Mouse (Mus musculus): ENCODE measurements around the gene 6330403K07Rik.

Gene 6330403K07Rik

DNA sequence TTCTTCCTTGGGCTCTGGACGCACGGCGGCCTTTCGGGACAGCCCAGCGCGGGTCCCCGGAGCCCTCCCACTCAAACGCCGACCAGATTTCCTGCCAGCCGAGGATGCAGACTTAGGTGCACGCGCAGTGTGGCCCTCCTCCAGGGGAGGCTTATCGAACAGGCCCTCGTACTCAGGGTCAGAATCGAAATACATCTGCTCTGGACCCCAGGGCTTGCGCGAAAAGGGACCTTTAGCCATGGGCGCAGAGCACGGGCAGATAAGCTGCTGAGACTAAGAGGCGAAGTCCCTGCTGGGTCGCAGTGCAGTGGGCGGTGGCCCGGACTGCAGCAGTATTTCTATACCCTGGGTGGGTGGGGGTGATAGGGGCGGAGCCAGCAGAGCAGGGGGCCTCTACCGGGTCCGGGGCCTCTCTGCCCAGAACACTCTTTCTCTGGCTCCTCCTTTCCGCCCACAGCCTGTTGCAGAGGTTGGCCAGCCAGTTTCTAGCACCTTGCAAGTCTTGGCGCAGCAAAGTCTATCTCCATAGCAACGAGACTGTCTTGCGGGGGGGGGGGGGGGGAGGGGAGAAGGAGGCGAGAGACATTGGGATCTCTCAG lies at the start of gene 6330403K07Rik:
6330403K07Rik (minus strand) TSS at position 351 of the 599 bp plus-strand sequence.
- no peak for DNase-seq (ENCODE audit: low read depth in 2 of 2, low spot score in 2 of 2)

DNA sequence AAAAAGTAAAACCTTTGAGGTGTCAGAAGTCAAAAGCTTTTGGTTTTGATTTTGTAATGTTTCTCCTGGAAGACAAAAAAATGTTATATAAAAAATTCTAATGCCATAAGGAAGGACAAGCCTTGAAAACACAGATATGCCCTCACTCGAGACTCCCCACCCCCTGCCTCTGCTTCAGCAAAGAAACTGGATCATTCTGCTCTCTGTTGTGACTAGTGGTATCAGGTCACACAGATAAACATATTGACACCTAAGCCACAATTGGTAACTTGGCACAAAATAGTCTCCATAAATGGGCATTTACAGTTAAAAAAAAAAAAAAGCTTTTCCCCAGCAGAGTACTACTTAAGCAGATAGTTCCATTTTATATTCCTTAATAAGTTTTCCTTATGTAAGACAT lies 43.0 kb upstream of the 6330403K07Rik start:
- DNase-seq (ENCODE audit: low read depth in 2 of 2, low spot score in 2 of 2): no peak

DNA sequence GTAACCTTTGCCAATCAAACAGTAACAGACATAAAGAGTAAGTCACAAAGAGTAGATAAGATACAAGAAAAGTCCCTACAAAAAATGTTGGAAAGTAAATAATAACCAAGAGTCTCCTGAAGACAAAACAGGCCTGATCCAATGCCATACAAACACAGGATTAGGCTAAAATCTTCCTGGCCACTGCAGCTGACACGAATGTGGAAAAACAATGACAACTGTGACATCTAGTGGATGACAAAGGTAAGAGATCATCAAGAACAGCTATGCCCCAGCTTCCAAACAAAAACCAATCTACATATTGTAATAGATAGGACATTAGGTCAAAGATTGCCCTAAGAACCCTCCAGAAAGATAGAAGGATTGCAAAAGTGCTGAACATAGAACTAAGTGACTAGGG lies 19.2 kb upstream of the 6330403K07Rik start:
- DNase-seq (ENCODE audit: low read depth in 2 of 2, low spot score in 2 of 2): no peak

DNA sequence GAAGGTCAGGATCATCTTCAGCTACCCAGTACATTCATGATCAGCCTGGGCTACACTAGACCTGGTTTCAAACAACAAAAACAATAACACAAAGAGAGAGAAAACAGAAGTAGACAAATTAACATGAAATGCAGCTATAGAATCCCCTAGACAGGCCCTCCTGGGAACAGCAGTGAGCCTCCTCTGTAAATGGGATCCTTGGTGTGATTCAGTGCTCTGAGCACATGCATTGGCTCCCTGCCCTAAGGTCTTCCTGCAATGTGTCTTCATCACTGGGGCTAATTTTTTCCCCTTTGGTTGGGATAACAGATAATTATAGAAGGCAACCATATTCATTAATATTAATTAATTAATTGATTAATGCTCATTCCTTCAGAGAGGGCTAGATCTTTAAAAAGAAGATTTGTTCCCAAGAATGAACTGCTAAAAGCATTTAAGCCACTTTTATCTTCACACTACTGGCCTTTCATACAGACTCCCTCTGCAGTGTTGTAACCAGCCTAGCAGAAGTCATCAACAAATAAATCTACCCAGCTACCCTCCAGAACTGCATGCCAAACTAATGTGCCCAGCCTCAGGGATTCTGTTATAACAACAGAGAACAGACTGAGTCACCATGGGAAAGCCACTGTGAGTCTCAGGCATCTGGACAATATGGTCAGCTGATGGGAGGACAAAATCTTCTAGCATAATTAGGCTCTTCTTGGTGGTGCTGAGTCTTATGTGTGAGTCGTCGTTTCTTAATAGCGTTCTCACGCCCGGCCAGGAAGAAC lies 6.4 kb upstream of the 6330403K07Rik start:
- DNase-seq (ENCODE audit: low read depth in 2 of 2, low spot score in 2 of 2): no peak

DNA sequence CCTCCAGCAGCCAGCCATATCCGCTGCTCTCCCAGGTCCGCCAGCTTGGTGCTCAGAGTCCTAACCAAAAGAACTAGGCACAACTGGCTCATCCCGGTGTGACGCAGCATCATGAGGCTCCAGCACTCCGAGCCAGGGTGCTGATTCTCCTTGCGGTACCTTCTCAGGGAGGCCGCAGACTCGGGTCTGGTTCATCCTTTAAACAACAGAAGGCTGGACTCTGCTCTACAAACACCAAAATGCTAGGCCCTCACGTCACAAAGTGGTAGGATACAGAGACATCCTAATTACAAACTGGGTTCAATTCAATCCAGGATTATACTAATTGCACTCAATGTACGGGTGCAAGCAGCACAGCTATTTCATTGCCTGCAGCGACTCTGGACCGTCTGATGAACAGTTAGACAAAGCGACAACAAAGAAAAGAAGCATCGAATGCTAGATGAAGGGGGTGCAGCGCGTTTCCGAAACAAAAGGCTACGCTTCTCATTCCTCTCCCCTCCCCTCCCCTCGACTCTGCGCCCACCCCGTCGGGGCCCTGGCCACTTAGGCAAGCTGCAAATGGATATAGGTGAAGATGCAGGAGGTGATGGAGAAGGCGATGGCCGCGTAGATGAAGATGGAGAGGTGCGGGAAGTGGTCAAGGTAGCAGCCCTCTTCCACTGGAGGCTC lies 686 bp downstream of the 6330403K07Rik start:
- DNase-seq (ENCODE audit: low read depth in 2 of 2, low spot score in 2 of 2): no peak

DNA sequence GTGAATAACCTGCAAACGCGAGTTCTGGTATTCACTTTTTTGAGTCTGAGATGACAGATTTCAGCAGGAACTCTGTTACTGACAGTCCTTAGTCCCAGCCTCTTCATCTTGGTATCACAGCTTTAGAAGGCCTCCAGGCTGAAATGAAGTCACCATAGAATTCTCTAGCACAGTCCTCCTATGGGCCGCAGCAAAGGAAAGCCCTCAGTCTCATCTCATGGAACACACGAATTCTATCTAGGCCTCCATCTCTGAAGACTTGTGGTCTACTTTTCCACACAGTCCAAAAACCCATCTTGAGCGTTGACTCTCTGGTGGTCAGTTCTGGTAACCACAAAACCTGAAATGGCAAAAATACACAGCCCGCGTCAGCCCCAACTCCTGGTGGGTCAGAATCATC lies 1.2 kb downstream of the 6330403K07Rik start:
- no peak for DNase-seq (ENCODE audit: low read depth in 2 of 2, low spot score in 2 of 2)

DNA sequence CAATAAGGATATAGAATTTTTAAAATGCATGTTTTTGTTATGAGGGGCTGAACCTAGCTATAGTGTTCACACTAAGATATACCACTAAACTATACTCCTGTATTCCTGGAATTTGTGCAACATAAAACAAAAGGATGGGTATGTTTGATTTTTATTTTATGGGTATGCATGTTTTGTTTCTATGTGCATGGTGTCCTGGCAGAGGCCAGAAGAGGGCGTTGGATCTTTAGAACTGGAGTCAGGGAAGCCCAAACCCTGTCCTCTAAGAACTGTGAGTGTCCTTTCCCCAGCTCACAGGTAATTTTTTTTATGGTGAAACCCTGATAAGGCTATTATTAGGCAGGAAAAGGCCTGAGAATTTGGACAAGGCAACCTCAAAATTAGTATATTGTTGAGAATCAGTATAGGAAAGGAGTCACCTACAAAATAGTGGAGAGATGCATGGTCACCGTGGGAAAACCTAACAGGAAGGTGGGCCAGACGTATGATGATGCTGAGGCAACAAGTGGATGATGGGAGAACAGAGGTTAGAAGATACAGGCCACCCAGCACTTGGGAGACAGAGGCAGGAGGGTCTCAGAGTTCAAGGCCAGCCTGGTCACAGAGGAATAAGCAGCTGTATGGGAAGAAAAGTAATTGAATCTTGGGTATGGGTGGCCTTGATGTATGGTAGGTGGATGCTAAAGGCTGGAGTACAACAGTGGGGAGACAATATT lies 3.8 kb downstream of the 6330403K07Rik start:
- DNase-seq (ENCODE audit: low read depth in 2 of 2, low spot score in 2 of 2): no peak

DNA sequence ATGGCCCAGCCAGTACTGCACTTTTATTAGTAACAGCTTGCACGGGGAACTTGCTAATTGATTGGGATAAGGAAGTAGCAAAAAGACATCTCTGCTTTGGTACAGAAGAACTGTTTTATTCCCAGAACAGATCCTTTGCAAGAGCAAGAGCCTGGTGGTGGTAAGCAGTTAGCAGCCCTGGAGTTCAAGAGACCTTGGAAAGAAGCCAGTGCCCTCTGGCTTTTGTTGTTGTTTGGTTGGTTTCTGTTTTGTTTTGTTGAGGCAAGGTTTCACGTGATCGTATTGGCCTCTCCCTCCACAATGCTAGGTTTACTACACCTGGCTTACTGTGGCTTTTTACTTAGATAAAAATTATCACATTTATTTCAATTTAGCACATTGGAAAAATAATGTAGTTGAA lies 5.0 kb downstream of the 6330403K07Rik start:
- DNase-seq (ENCODE audit: low read depth in 2 of 2, low spot score in 2 of 2): no peak

DNA sequence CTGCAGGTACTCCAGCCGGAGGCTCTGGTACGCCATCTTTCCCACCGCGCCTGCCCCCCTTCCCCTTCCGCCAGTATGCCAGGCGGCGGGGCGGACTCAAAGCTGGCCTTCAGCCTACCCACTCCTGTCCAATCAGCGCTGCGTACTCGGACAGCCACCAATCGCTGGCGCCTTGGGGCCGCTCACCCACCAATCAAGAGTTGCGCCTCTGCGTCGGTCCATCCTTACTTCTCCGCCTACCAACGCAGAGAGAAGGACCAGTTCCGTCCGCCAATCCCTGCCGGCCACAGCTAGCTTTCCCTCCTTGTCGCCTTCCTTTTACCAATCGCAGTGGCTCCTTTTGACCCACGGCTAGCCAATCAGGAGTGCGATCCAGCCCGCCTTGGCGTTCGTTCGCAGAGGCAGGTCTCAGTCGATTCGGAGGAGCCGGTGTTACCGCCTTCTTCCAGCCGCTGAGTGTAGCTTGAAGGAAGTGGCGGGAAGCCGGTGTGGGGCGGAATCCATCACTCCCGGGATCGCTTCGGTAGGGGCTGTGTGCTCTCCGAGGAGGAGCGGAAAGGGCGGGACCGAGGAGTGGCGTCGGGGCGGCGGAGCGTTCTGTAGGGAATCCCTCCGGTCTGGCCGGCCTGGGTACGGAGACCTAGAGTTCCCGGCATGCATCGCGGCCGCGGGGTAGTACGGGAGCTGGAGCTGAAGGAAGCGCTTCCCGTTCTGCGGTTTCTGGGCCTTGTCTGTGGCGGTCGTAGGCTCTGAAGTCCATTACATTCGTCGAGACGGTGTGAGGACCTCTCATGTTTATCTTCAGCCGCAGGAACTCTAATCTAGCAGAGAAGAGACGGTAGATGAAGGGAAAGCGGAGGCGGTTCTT lies 13.9 kb downstream of the 6330403K07Rik start, which contains the start of the genes Mis12 and Derl2:
Mis12 (plus strand) TSS at position 411 of the 868 bp plus-strand sequence.
Derl2 (minus strand) TSS at position 641 of the 868 bp plus-strand sequence.
- DNase-seq (ENCODE audit: low read depth in 2 of 2, low spot score in 2 of 2): peak; percentile 96 to 97

DNA sequence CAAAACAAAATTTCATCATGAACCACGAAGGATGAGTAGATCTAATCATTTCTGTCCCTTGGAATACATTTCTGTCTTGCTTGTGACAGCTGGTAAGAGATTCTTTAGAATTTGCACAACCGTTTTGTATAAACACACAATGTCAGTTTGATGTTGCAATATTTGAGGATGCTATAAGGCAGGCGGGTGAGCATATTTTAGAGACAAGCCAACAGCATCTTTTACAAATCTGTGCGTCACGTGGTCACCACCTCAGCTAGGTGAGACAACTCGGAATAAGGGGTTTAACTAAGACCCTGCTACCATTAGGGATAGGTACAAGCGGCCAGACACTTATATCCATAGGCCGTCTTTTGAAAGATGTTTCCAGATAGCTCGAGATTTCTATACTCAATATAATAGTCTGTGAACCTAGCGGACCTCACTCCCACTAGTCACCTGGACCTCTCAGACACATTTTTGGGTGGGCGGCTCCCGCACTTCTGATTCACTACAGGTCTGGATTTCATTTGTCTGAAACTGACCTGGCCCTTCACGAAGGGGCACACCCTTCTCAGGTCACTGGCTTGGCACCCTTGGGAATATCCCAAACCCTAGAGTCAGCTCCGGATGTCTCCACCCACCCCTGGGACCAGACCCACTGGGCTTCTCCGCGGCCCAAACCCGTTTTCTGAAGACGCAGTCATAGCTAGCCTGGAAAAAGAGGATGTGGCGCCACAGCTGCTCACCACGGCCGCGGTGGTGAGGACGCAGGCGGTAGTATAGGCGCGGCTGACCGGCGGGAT lies 14.7 kb downstream of the 6330403K07Rik start:
- DNase-seq (ENCODE audit: low read depth in 2 of 2, low spot score in 2 of 2): no peak

DNA sequence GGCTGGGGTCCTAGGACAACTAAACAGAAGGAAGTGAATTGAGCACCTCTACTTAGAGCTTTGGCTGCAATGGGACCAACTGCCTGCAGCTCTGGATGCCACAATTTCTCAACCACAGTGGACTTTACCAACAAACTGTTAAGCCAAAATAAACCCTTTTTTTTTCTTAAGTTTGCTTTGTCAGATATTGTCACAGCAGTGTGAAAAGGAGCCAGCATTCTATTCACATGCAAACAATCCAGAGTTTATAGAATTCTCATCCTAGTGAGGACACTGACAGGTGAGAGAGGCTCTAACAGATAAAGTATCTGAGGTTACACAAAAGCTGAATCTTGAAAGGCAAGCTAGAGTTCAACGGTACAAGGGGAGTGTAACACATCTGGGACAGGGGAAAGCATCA lies 16.3 kb downstream of the 6330403K07Rik start:
- no peak for DNase-seq (ENCODE audit: low read depth in 2 of 2, low spot score in 2 of 2)

DNA sequence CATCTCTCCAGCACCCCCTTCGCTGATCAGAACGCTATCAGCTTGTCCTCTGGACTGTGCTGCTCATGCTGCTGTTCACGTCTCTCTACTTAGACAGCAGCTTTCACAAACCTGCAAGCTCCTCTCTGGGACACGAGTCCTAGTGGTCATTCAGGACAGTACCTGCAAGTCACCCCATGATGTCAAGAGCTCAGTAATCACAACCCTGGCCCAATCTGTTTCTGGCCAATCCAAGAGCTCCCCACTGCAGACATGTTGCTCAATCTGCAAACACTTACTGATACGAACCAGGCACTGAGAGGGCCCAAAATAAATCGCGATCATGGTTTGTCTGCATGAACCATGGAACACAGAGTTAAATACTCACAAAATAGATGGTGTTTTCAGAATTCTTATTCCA lies 20.6 kb downstream of the 6330403K07Rik start:
- no peak for DNase-seq (ENCODE audit: low read depth in 2 of 2, low spot score in 2 of 2)

DNA sequence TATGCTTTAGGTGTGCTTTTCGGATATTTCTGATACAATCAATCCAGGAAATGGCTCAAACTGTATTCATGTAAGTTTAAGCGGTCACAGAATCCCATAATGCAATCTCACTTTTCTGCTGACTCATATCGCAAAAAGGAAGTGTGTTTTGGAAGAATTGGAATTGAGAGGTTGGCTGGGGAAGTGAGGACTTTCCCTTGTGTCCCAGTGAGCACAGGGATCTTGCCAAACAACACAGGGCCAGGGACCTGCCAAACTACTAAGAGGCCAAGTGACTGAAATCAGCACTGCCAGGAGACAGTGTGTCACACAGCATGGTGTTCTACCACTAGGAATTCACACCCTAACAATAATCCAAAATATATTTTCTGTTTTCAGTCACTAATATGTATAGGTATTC lies 25.0 kb downstream of the 6330403K07Rik start:
- DNase-seq (ENCODE audit: low read depth in 2 of 2, low spot score in 2 of 2): no peak

DNA sequence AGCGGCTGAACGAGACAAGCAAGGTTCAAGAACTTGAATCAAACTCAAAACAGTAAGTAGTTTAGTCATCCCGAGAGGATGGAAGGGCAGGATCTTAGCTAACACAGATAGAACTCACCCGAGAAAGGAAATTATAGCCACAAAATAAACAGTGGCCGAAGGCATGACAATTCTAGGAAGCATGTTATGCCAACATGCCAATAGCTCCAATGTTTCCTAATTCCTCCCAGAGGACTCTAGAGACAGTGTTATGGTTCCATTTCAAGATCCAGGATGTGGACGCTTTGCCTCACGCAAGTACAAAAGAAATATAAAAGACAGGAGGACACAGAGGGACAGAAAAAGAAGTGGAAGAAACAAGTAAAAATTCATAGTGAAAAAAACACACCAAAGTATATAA lies 25.5 kb downstream of the 6330403K07Rik start:
- DNase-seq (ENCODE audit: low read depth in 2 of 2, low spot score in 2 of 2): no peak

DNA sequence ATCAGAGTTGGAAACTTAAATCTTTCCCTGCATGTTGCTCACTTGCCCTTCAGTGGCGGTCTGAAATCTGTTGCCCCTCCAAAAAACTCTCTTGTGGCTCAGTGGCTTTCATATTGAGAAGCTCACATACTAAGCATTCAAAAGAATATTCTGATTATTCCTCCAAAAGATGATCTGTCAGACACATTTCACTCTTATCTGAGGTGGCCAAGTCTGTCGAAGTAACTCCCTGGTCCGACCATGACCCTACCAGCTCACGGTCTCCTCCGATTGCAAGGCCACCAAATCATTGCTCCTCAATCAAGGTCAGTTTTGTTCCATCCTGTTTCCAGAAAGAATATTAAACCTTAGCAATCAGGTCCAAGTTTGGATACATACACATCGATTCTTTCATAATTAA lies 26.3 kb downstream of the 6330403K07Rik start:
- no peak for DNase-seq (ENCODE audit: low read depth in 2 of 2, low spot score in 2 of 2)

DNA sequence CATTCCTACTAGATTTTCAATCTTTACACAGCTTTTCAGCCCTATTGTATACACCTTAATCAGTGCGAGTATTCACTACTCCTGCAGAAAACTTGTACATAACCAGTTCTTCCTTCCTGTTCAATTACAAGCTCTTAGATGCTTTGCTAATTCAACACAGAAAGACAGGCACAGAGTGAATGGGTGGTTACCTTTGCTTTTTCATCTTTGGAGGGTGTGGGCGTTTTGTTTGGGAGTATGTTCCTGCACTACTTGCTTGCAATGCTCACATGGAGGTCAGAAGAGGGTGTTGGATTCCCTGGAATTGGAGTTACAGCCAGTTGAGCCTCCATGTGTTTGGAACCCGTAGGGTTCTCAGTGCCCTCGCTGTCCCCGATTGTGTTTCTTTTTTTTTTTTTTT lies 28.3 kb downstream of the 6330403K07Rik start:
- no peak for DNase-seq (ENCODE audit: low read depth in 2 of 2, low spot score in 2 of 2)

DNA sequence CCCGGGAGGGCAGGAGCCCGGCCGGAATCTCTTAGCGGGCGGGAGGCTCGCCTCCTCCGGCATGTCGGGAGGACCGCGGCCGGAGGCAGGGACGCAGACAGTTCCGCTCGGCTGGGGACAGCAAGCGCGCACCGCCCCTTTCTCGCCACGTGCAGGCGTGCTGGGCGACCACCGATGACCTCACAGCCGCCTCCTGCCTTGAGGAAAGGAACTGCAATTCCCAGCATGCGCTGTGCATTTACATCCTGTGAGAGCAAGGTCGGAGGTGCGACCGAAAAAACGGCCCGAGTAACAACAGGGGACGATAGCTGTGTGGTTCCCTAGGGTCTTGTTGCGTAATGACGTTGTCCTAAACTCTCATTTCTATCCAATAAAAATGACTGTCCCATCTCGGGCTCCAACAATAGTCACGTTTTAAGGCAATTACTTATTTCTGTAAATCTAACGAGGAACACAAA lies 29.0 kb downstream of the 6330403K07Rik start, which contains the start of gene Dhx33:
Dhx33 (minus strand) TSS at position 122 of the 458 bp plus-strand sequence.
- peak; percentile 89 to 93 for DNase-seq (ENCODE audit: low read depth in 2 of 2, low spot score in 2 of 2)

DNA sequence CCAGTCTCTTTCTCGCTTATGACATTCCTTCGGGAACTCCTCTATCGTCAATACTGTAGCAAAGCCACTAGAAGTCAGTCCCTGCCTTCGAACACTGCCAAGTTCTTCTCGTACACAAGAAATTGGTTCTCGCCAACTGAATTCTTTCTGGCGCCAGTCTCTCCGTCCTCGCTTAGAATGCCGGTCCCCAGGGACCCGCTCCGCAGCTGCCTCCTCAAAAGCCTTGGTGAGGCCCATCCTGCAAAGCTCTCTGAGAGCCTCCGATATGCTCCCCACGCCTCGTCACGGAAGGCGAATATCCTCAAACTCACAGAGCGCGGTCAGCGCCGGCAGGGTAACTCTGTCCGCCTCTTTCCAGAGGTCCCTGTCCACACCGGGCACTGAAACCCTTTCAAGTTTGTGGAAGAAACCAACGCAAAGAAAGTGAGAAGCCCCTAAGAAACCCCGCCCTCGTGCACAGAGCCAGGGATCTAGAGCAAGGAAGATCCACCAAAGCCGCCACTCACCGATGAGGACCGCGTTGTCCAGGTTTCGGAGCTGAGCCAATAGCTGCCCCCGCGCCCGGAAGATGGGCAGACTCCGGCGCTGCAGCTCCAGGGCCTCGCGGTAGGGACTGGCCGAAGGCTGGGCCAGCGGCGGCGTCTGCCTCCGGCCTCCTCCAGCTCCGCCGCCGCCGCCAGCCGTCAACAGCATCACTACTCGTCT lies 29.6 kb downstream of the 6330403K07Rik start:
- no peak for DNase-seq (ENCODE audit: low read depth in 2 of 2, low spot score in 2 of 2)

DNA sequence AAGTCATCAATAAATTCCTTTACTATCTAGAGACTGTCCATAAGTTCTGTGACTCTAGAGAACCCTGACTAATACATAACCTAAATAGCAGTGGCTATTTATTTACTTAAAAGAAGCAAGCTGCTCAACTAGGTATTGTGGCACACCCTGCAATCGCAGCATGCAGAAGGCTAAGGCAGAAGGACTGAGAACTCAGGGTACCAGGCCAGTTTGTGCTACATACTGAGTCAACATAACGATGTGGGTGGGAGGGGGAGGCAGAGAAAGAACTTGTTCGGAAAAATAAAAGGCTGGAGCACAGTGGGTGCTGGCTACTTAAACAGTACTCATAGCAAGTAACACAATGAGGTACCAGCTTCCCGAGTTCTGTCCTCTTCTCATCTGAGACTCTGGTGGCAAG lies 32.1 kb downstream of the 6330403K07Rik start:
- no peak for DNase-seq (ENCODE audit: low read depth in 2 of 2, low spot score in 2 of 2)
